Mouse (Mus musculus) brain, embryonic 14.5 days (tissue): Measurements from ENCODE around the gene Acvrl1. TPM values are rescaled to one million over a fixed set of nuclear protein-coding genes. Genes with fewer than 3 reads are reported as not detected.

Source experiments
- DNase-seq: peaks from one replicate; pipeline ENCODE4 v3.0.0-alpha.2; 2011; ENCODE audit warnings: low read depth
- CTCF ChIP-seq: fragments of 200-500 bp; IDR thresholded peaks from 2 replicates; pipeline ENCODE4 v1.5.1; 2012; ENCODE audit warnings: inconsistent platforms, mild to moderate bottlenecking, moderate library complexity, borderline replicate concordance; ENCODE audit not compliant: insufficient read depth, insufficient read length; ENCODE audit errors: extremely low read depth
- POLR2A ChIP-seq: fragments of 200-500 bp; IDR thresholded peaks from 2 replicates; pipeline ENCODE4 v1.6.1; 2012; ENCODE audit warnings: mild to moderate bottlenecking, inconsistent platforms, borderline replicate concordance; ENCODE audit not compliant: poor library complexity, insufficient read depth, insufficient read length, severe bottlenecking; ENCODE audit errors: extremely low read depth
- polyA plus RNA-seq: library from polyadenylated mRNA; depleted of rRNA; stranded (reverse); fragments of >200 nt; gene quantifications from 2 replicates; pipeline ENCODE4 v1.2.3, GENCODE M21; 2012

Gene Acvrl1
- polyA plus RNA-seq, 1 experiment, result 11.6 TPM

GRCm38 (mm10) chr15:101175131-101175460, 46.8 kb downstream of the Acvrl1 start:
- DNase-seq, result peak; percentile 31

GRCm38 (mm10) chr15:101175613-101176283, 47.4 kb downstream of the Acvrl1 start:
- TF ChIP-seq CTCF (no peak), POLR2A (no peak)
- peak; percentile 79 for DNase-seq

More at GRCm38 (mm10) chr15:101175131-101175460, 46.8 kb downstream of the Acvrl1 start:
- TF ChIP-seq CTCF, result no peak
- no peak for TF ChIP-seq POLR2A

GRCm38 (mm10) chr15:101176284-101176680, 48.0 kb downstream of the Acvrl1 start:
- no peak for TF ChIP-seq CTCF
- no peak for TF ChIP-seq POLR2A
- DNase-seq, result no peak

DNA sequence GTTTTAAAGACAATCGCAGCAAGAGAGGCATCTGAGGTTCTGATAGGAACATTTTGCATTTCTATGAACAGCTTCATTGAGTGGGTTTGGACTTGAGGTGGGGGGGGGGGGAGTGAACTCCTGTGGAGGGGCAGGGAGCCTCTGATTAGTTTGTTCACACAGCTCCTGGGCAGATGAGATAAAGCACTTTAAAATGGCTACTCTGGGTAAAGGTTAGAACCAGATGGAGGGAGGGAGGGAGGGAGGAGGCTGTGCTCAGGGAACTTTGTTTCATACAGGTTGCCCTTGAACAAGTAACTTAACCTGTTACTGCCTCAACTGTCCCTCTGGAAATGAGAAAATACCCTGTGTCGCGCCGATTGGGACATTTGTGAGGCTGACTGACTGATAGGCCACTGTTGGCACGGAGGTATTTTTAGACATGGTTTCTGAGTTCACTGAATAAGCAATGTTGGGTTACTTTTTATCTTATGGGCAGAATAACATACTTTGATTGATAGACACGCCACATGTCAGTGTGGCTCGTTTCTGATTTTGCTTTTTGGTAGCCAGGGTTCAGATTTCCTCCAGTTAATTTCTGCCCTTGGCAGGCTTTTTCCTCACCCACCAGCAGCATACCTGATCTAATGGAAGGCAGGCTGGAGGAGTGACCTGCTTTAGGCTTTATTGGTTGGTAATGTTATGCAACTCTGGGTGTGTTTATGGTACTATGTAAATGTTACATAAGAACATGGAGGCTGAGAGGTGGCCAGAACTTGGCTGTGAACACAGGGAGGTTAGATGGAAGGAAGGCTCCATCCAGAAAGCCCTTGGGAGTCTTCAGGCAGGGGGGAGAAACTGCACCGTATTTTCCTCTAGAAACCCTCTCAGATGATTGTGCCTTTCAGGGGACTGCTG, 48.7 kb downstream of the Acvrl1 start:
- no peak for DNase-seq
- TF ChIP-seq CTCF (no peak), POLR2A (no peak)

DNA sequence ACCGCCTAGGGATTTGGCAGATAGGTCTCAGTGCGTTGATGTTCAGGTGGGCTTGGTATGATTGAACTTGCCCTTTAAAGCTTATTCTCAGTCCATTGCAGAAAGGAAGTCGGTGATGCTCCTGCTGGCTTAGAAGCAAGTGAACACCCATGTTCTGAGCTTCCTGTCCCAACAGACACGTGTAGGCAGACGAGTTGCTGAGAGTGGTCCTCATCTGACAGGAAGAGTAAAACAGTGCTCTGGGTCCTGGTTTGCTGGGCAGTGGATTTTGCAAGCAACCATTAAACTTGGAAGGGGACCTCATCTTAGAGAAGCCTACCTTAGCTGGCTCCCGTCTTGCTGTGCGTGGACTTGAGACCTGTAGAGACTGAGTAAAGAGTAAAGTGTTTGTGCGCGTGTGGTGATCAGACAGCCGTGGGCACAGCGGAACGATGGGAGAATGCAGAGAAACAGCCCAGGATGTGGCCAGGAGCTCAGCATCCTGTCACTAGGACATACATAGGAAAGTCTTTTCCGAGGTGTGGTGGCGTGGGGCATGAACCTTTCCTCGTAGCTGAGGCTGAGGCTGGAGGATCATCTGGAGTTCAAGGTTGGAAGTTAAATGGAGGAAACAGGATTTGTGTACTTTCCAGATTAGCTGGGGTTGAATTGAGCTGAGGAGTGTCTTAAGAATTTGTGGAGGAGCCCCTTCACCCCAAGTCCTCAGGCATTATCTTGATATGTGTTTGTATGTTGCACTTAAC, 52.2 kb downstream of the Acvrl1 start:
- no peak for TF ChIP-seq CTCF
- no peak for TF ChIP-seq POLR2A
- DNase-seq, result no peak

- TF ChIP-seq POLR2A, result no peak
- TF ChIP-seq CTCF, result no peak
- no peak for DNase-seq
These were observed 52.8 kb downstream of the Acvrl1 start for GRCm38 (mm10) chr15:101181106-101181466.

DNA sequence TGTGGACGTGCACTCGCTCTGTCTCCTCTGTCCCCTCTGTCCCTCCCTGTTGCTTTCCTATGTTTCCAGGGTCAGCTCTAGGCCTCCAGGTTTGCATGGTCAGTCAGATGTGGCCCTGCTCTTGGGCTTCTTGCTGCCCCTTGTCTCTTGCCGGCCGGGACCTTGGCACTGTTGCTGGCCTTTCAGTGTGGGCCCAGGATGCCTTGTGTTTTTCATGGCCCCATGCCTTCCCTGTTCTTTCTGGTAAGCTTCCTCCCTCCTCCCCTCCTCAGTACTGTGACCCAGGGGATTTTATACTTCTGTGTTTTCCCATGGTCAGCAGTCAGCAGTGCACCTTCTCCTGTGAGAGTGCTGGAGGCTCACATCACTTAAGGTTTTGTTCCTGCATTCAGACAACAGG, 53.2 kb downstream of the Acvrl1 start:
- no peak for DNase-seq
- TF ChIP-seq CTCF, result no peak
- TF ChIP-seq POLR2A, result no peak

GRCm38 (mm10) chr15:101182676-101183075, 54.4 kb downstream of the Acvrl1 start:
- TF ChIP-seq POLR2A (no peak), CTCF (no peak)
- DNase-seq, result peak; percentile 34

DNA sequence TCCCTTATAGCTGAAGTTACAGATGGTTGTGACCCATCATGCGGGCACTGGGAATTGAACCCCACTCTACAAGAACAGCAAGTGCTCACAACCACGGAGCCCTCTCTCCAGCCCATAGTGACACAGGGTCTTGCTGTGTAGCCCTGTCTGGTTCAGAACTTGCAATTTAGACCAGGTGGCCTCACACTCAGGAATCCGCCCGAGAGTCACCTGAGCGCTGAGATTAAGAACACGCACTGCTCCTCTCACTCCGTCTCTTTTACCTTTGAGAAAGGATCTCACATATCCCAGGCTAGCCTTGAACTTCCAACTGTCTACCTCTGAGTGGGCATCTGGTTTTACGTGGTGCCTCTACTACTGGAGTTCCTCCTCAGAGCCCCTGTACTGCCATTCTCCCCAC, 56.0 kb downstream of the Acvrl1 start:
- DNase-seq, result no peak
- TF ChIP-seq POLR2A (no peak), CTCF (no peak)

GRCm38 (mm10) chr15:101185549-101185948, 57.2 kb downstream of the Acvrl1 start:
- peak; percentile 20; the same call in 1 of the 2 replicates for TF ChIP-seq CTCF
- TF ChIP-seq POLR2A, result no peak
- no peak for DNase-seq

DNA sequence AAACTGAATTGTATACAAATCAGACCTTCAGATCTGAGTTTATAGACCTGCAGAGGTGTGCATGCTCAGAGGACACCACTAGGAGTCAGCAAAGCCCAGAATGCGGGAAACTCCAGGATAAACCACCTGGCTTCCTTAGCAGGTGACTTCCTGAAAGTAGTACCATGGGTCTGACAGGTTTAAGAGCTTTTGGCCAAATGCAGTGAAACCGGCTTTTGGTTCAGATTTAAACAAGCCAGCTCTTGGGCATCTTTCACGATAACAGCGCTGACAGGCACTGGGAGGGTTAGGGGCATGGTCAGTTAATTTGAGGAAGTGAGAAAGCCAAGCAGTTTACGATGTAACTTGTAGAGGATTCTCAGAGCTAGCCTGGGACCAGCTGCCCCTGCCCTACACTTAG, 59.6 kb downstream of the Acvrl1 start:
- TF ChIP-seq POLR2A (no peak), CTCF (peak; percentile 11; the same call in 1 of the 2 replicates)
- no peak for DNase-seq
